Mouse (Mus musculus): ENCODE data around the gene Olfr881.

Gene Olfr881

DNA sequence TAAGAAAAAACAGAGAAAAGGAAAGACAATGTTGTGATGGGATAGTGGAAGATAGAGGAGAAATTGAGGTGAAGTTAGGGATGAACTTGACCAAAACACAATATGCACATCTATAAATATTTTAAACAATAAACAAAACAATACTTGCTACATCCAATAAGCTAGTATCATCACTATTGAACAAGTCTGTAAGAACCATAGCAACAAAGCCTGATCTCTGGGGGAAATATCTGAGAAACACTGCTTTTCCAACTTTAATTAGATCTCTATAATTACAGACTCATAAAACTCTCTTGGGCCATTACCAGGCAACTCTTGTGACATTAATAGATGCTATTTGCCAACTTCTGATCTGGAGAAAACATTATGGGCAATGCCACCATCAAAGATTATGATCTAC, at the start of gene Olfr881:
TSS of gene Olfr881 (plus strand) at position 301 of the 400 bp plus-strand sequence.
- DNase-seq (ENCODE audit: low spot score), result no peak

DNA sequence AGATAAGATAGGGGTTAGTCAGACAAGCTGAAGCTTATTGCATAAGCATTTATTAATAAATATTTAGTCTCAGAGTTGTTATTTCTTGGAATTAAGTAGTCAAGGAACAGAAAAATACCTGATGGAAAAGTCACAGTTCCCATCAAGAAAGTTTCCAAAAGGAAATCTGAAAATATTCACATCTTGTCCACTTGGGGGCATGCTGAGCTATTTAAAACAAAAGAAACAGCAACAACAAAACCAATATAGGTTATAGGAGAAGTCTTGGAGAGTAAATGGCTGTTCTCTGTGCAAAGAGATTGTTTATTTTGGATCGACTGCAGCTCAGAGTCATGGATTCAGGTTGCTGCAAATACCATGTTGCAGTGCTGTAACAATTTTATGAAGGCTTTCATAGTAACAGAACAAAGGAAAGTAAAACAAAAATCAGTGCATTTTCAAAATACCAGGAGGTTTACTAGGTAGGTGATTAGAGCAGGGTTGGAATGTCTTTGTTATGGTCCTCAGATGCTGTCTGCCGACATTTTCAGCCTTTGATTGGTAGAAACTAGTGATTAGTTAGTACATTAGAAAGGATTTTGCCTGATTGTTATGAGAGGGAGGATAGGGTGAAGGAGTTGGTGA, 7.1 kb downstream of the Olfr881 start:
- no peak for DNase-seq (ENCODE audit: low spot score)

DNA sequence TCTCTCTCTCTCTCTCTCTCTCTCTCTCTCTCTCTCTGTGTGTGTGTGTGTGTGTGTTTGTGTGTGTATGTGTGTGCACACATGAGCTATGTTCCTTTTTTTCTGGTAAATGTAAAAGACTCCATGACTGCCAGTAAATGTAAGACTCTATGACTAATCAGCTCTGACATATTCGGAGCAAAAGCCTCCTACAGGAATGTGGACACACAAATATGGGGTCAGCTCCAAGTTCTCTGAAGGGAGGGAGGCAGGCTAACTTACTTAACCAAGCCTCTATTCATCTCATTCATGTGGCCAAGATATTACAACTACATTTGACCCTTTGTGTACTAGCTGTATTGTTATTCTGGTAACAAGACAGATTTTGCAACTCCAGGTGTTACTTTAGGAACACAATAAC, 8.4 kb downstream of the Olfr881 start:
- no peak for DNase-seq (ENCODE audit: low spot score)

DNA sequence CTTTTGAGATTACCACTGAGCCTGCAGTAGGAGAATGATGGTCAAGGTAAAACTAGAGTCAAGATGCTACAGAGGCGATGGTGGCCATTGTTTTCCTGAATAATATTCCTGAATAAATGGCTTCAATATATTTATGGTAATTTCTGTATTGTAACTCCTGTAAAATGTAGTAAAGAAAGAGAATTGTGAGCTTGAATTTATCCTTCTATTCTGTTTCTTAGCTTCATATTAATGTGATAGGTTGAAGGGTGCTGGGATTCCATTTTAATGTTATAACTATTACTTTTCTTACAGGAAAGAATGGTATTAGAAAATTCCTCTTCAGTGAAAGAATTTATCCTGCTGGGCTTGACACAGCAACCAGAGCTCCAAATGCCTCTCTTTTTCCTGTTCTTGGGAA, 33.9 kb downstream of the Olfr881 start, which contains the start of gene Olfr883:
TSS of gene Olfr883 (plus strand) at position 301 of the 400 bp plus-strand sequence.
- no peak for DNase-seq (ENCODE audit: low spot score)
